Mouse (Mus musculus) ovary, adult 18-20 months (tissue): ENCODE measurements at regions not wholly inside any gene's neighbourhood (a gene's known extent, or its start where the extent isn't known, plus 50 kb on each side); places are given as distances from the start of the nearest gene placed in this dataset.

Experiments used
- DNase-seq: peaks from one replicate; pipeline ENCODE4 v3.0.0; 2022; ENCODE audit warnings: low spot score, mixed read lengths

- no peak for DNase-seq
Measured at GRCm38 (mm10) chr9:60931290-60931689, 136.9 kb downstream of the Uaca start.

DNA sequence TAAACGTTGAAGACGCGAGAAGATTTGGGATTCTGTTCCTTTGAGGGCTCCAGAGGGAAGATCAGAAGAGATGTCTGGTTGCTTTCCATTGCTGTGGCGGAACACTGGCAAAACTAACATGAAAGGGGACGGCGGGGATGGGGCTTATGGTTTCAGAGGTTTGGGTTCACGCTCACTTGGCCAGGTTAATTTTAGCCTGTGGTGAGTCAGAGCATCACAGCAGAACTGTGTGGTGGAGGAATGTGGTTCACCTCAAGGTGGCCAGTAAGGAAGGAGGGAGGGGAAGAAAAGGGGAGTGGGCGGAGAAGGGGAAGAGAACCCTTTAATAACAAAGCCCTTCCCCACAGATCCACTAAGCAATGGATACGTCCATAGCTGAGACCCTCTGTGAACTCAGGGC is 142.6 kb downstream of the Uaca start:
- DNase-seq: no peak

DNA sequence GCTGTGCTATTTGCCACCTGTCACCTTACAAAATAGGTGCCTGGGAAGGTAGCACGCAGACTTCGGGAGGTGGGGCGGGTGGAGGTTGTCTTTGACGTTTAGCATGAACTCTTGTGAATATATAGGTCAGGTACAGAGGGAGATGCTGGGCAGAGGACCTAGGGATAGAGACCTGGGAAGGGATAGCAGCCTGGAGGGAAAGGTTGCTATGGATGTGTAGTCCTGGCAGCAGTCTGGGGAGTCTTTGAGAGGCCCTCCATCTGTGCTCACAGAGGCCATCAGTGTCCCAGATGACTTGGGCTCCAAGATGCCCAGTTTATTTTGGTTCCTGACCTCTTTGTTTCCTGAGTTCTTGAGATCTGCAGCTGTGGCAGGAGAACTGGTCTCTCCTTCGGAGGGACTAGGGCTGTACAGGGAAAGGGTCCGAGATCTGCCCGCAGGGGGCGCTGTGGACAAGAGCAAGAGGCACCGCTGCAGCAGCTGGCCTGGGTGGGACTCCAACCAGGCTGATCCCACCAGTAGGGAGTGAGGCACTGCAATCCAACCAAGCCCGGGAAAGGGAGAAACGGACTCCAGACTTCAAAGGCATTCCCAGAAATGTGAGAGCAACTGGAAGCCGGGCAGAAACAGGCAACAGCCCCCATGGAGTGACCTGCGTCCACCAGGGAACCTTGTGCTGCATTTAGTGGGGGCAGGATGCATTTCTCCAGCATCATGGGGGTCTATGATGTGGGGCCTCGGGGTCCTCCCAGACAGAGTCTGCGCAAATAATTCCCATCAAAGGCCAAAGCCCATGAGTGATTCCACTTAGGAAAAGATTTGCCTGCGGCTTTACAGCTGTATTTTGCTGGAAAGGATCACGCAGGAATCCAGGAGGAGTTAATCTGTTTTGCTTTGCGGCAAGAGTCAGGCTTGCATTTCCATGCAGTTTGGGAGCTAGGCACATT is 145.8 kb downstream of the Uaca start:
- DNase-seq: peak; percentile 46

DNA sequence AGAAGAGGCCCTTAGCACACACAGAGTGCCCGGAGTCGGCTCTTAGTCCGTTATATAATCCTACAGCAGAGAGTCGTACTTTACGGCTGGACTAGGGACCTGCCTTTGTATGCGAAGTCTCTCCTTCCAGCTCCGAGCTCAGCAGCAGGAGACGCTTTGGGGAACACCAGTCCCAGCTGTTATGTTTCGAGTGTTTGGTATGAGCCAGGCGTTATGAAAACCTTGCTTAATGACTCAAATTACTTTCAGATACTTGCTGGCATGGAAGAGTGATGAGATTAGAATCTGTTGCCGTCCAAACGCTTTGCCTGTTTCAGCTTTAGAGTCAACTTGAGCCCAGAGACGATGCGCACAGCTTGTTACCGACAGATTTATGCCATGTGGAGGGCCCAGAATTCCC is 153.0 kb downstream of the Uaca start:
- no peak for DNase-seq

DNA sequence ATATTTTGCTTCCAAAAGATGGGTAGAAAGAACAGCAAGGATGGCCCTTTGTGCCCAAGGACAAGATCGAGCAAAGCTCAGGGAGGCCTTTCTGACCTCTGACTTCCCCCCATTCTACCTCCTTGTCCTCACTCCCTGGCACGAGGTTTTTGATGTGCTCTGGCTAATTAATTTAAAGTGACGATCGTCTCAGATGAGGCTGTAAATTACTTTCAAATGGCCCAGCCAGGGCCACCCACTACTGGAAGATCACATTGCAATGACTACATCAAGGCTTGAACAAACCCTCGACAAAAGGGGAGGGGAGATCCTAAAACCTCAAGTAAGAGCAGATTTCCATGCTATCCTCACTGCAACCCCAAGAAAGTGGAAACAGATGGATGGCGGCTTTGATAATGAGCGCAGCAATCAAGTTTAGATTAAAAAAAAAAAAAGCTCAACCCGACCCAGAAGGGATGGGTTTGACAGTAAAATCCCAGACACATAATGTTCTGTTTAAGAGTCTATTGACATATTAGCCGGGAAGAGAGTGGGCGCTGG is 154.3 kb downstream of the Uaca start:
- DNase-seq: no peak

DNA sequence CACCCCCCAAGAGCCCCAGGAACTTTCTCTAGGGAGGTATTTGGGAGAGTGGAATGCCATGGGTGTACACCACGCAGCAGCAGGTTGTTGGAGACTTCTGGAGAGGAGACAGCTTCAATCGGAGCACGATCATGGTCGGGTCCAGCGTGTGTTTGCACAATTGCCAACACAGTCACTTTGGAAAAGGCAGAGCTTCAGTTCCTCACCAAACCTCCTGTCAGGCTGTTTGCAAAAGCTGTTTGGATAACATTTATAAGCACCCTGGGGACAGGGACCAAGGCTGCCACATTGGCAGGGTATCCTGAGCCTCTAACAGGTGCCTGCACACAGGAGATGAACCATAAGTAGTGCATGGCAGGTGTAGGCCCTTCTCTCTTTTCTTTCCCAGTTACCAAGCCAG is 155.8 kb downstream of the Uaca start:
- no peak for DNase-seq

GRCm38 (mm10) chr9:60951071-60951561 is 156.8 kb downstream of the Uaca start:
- DNase-seq: peak; percentile 16

- DNase-seq: no peak
Measured at GRCm38 (mm10) chr9:60957438-60957837, 163.1 kb downstream of the Uaca start.

- no peak for DNase-seq
Measured at GRCm38 (mm10) chr9:60959537-60959936, 165.2 kb downstream of the Uaca start.

GRCm38 (mm10) chr9:60962086-60962485 is 167.7 kb downstream of the Uaca start:
- DNase-seq: no peak

- no peak for DNase-seq
Measured at GRCm38 (mm10) chr9:60965641-60966040, 171.3 kb downstream of the Uaca start.

- DNase-seq: no peak
Measured at GRCm38 (mm10) chr9:60968281-60969031, 174.1 kb downstream of the Uaca start.

- no peak for DNase-seq
Measured at GRCm38 (mm10) chr9:60972201-60972910, 178.0 kb downstream of the Uaca start.

DNA sequence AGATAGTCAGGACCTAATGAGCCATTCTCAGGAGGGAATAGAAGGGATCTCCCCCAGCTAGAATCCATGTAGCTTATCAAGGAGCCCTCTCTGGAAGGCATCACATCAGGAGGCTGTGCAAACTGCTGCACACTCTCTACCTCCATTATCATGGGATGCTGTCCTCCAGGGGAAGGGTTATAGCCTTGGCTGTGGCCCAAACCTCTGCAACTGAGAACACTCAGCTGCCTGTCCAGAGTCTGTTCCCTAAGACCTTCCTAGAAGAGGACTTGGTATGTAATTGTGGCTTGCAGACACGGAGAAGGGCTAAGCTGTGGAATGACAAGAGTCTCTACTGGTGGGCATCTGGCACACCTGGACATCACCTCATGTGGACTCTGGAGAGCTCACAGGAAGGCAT is 180.2 kb downstream of the Uaca start:
- DNase-seq: no peak

- no peak for DNase-seq
Measured at GRCm38 (mm10) chr9:60982383-60983085, 188.2 kb downstream of the Uaca start.

DNA sequence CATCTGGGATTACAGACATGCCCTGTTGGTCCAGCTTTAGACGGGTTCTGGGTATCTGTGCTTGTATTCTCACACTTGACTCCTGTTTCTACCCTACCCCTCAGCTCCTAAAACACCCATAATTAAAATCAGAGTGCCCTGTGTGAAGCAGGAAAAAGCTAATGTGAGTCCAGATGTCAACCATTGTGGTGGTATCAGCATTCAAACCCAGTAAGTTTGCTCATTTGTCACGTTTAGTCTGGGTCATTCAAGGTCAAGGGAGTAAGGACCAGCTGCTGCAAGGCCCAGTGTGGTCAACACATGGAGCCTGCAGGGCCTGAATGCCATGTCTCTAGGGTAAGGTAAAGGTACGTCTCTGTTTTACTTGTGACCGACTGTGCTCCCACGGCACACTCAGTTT is 188.9 kb downstream of the Uaca start:
- DNase-seq: no peak

DNA sequence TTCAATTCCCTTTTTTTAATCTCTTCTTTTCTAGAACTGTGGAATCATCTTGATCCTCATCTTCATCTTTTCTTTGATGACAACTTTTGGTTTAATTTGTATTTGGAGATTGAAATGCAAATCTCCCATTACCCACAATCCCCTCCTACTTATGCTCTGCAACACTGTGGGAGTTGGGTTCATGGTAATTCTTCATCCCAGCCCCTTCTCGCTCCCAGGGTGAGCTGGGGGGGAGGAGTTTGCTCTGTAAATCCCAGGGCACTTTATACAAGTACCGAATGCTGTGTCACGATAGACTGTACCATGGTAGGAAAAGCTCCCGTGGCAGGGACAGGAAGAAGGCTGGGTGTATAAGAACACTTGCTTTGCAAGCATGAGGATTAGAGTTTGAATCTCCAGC is 193.8 kb downstream of the Uaca start:
- DNase-seq: no peak

DNA sequence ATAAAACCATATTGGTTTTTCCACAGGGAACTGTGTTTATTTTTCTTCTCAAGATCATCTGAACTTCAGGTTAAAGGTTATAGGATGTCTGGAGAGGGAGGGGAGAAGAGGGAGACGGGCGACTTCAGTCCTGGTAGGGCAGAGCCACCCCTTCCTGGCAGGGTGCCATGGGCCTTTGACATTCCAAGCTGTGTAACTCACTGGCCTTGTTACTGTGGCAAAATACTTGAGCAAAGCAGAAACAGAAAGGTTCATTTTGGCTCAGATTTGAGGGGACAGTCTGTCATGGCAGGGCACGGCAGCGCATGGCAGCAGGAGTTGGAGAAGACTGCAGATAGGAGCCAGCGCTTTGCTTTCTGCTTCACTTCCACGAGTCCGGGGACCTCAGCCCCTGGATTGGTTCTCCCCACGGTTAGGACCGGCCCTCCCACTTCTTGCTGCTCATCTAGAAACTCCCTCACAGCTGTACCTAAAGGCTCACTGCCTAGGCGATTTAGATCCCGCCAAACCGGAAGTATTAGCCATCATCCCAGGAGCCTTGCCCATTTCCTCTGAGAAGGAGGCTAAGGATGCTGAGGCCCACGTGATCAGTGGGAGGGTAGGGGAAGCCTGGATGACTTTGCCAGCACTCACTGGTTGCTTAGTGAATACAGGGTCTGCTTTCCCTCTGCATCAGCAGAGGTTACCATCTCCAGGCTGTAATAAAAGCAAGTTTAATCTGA is 195.5 kb downstream of the Uaca start:
- DNase-seq: no peak

DNA sequence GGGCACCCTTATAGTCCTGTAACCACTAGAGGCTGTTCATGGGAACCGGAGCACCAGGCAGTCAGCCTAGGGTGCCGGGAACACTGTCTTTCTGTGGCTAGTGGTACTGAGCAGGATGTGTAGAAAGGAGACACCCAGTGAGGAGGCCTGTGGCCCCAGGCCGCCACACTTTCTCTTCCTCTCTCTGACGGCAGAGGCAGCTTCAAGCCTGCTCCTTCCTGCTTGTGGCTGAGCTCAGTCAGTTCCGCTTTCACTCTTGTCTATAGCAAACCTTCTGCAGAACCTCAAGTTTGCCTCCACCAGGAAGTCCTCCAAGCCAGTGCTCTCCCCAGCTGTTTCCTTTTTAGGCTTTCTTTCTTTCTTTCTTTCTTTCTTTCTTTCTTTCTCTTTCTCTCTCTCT is 197.2 kb downstream of the Uaca start:
- no peak for DNase-seq

DNA sequence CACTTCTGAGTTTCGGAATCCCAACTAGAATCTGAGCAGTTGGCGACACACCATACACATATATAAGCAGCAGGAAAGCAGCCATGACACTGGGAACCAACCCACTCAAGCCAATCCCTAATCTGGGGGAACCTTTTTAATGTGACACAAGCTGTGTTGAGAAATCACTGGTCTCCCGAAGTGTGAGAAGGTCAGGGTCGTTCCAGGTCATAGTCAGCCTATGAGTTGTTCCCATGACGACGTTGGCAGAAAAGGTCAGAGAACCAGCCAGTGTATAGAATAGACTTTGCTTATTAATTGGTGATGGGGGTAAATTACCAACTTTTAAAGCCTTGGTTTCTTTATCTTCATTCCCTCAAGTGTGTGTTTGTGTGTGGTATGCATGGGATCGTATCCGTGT is 199.3 kb downstream of the Uaca start:
- DNase-seq: no peak

DNA sequence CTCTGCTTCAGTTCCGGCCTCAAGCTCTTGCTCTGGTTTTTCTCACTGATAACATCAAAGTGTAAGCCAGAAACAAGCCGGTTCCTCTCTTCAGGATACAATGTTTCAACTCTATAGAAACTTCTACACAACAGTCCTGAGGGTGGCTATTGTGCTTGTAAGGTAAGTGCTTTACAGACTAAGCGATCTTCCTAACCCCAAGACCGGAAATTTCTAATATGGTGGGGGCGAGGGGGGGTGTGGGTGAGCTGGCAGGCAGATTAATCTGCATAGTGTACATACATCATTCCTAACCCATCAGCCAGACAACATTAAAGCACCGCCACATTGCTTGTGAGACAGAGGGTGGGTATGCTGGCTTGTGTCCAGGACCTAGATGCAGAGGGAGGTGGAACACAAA is 200.8 kb downstream of the Uaca start:
- DNase-seq: no peak
